Mouse (Mus musculus): Measurements from ENCODE around the gene Ddah1. TPM values are rescaled to one million over a fixed set of nuclear protein-coding genes. Genes with fewer than 3 reads are reported as not detected.

Ddah1 gene
- polyA plus RNA-seq, 1 experiment = 69.3 TPM

- DNase-seq = no peak
- peaks cover 3% of the 10 kb centered on the region; the same call in 1 of the 2 replicates for H3K4me1 ChIP-seq (ENCODE audit: control insufficient read depth, insufficient read depth, low read length)
- no peak within 1 kb of the TSS for H3K27ac ChIP-seq (ENCODE audit: insufficient read depth, low read length)
- WGBS = 37% methylated on average over 11 of the region's 11 CpGs
- peak within 1 kb of the TSS; percentile 71 for H3K4me3 ChIP-seq (replicated peaks; ENCODE audit: insufficient read depth, low read depth, low read length)
- TF ChIP-seq POLR2A (IDR thresholded peaks at IDR 0.05; ENCODE audit: borderline replicate concordance, insufficient read depth, low read length) = no peak
- no peak for TF ChIP-seq CTCF (IDR thresholded peaks at IDR 0.05; ENCODE audit: borderline replicate concordance, insufficient read depth, low read depth, low read length)
- no peaks in the 10 kb centered on the region for H3K27me3 ChIP-seq (ENCODE audit: control insufficient read depth, insufficient read depth, low read length)
Measured at GRCm38 (mm10) chr3:145922019-145922854, 163.8 kb downstream of the Ddah1 start, which contains the start of gene Bcl10. Gene Bcl10 (plus strand): TSS chr3:145922804.

- WGBS = 73% methylated on average over 3 of the region's 3 CpGs
- H3K4me1 ChIP-seq (ENCODE audit: control insufficient read depth, insufficient read depth, low read length) = peaks cover 3% of the 10 kb centered on the region; the same call in 1 of the 2 replicates
- H3K4me3 ChIP-seq (replicated peaks; ENCODE audit: insufficient read depth, low read depth, low read length) = no peak overlapping the region
- DNase-seq = no peak
- H3K27me3 ChIP-seq (ENCODE audit: control insufficient read depth, insufficient read depth, low read length) = no peaks in the 10 kb centered on the region
- H3K27ac ChIP-seq (ENCODE audit: insufficient read depth, low read length) = no peak overlapping the region
- TF ChIP-seq POLR2A (IDR thresholded peaks at IDR 0.05; ENCODE audit: borderline replicate concordance, insufficient read depth, low read length) (no peak), CTCF (IDR thresholded peaks at IDR 0.05; ENCODE audit: borderline replicate concordance, insufficient read depth, low read depth, low read length) (no peak)
Measured at GRCm38 (mm10) chr3:145922971-145923370, 164.5 kb downstream of the Ddah1 start.

DNA sequence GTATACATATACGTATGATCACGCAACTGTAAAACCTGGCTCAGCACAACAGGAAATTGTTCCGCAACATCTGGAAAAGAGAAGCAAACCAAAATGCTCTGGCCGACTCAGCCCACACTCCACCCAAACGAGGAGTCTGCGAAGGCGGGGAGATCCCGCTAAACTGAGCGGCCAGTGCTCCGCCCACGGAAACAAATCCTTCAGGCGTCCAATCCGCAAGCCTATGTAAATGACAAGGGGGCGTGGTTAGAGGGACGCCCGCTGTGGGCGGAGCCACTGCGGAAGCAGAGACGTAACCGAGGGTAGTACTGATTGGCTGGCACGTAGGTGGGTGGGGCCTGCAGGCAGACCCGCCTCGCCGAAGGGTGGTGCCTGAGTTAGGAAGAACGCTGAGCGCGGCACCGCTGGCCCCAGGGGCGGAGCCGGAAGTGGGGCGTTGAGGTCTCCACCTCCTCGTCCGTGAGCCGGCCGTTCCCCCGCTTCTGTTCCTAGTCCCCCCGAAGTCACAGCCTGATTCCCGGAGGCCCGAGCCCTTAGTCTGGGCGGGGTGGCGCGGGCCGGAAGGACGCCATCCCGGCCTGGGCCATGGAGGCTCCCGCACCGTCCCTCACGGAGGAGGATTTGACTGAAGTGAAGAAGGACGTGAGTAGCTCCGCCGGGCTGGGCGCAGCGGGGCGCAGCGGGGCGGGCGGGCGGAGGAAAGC is 165.6 kb downstream of the Ddah1 start:
- H3K4me3 ChIP-seq (replicated peaks; ENCODE audit: insufficient read depth, low read depth, low read length) = peak overlapping the region; percentile 85
- peak; percentile 98 to 99 for DNase-seq
- no peak for TF ChIP-seq CTCF (IDR thresholded peaks at IDR 0.05; ENCODE audit: borderline replicate concordance, insufficient read depth, low read depth, low read length)
- peak; percentile 78 for TF ChIP-seq POLR2A (IDR thresholded peaks at IDR 0.05; ENCODE audit: borderline replicate concordance, insufficient read depth, low read length)

DNA sequence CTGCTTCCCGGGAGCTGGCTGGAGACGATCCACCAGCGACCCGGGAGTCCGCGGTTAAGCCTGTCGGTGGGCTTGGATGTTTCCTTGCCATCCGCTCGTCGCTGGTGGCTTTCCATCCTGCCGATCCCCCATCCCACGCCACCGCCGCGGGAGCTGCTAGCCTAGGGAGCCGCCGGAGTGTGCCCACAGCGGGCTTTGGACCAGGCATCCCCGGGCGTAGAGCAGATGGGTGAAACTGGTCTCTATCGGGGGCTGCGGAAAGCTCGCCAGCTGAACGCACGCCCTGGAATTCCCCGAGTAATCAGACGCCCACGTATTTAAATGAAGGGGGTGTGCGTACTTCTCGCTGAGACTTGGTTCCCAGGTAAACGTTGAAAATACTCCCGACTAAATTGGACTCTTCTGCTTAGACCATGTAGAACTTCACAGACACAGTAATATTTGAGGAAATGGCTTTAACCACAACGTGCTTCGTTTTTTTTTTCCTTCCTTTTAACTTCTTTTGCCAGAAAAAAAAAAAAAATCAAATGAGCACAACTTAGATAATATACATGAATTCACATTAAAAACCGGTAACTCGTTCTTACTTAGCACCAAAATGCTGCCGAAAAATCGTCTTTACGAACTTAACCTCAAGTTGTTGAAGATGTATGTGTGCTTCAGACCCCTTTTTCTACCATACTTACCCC is 166.3 kb downstream of the Ddah1 start:
- Histone ChIP-seq H3K27ac (ENCODE audit: insufficient read depth, low read length) (peak overlapping the region; percentile 31), H3K4me3 (replicated peaks; ENCODE audit: insufficient read depth, low read depth, low read length) (peak overlapping the region; percentile 85), H3K4me1 (ENCODE audit: control insufficient read depth, insufficient read depth, low read length) (peaks cover 3% of the 10 kb centered on the region; the same call in 1 of the 2 replicates), H3K27me3 (ENCODE audit: control insufficient read depth, insufficient read depth, low read length) (no peaks in the 10 kb centered on the region)
- TF ChIP-seq POLR2A (IDR thresholded peaks at IDR 0.05; ENCODE audit: borderline replicate concordance, insufficient read depth, low read length) (no peak), CTCF (IDR thresholded peaks at IDR 0.05; ENCODE audit: borderline replicate concordance, insufficient read depth, low read depth, low read length) (no peak)
- peak in 1 of 2 experiments; percentile 66 for DNase-seq
- 5% methylated on average over 39 of the region's 39 CpGs for WGBS

More for the DNA sequence above, 165.6 kb downstream of the Ddah1 start:
- peaks cover 3% of the 10 kb centered on the region; the same call in 1 of the 2 replicates for H3K4me1 ChIP-seq (ENCODE audit: control insufficient read depth, insufficient read depth, low read length)
- peak overlapping the region; percentile 31 for H3K27ac ChIP-seq (ENCODE audit: insufficient read depth, low read length)
- no peaks in the 10 kb centered on the region for H3K27me3 ChIP-seq (ENCODE audit: control insufficient read depth, insufficient read depth, low read length)
- under 1% methylated on average over 58 of the region's 58 CpGs for WGBS

- Histone ChIP-seq H3K4me1 (ENCODE audit: control insufficient read depth, insufficient read depth, low read length) (peaks cover 3% of the 10 kb centered on the region; the same call in 1 of the 2 replicates), H3K4me3 (replicated peaks; ENCODE audit: insufficient read depth, low read depth, low read length) (no peak overlapping the region), H3K27me3 (ENCODE audit: control insufficient read depth, insufficient read depth, low read length) (no peaks in the 10 kb centered on the region), H3K27ac (ENCODE audit: insufficient read depth, low read length) (no peak overlapping the region)
- 55% methylated on average over 5 of the region's 5 CpGs for WGBS
- DNase-seq = no peak
- TF ChIP-seq CTCF (IDR thresholded peaks at IDR 0.05; ENCODE audit: borderline replicate concordance, insufficient read depth, low read depth, low read length) (no peak), POLR2A (IDR thresholded peaks at IDR 0.05; ENCODE audit: borderline replicate concordance, insufficient read depth, low read length) (no peak)
Measured at GRCm38 (mm10) chr3:145925506-145925905, 167.0 kb downstream of the Ddah1 start.

DNA sequence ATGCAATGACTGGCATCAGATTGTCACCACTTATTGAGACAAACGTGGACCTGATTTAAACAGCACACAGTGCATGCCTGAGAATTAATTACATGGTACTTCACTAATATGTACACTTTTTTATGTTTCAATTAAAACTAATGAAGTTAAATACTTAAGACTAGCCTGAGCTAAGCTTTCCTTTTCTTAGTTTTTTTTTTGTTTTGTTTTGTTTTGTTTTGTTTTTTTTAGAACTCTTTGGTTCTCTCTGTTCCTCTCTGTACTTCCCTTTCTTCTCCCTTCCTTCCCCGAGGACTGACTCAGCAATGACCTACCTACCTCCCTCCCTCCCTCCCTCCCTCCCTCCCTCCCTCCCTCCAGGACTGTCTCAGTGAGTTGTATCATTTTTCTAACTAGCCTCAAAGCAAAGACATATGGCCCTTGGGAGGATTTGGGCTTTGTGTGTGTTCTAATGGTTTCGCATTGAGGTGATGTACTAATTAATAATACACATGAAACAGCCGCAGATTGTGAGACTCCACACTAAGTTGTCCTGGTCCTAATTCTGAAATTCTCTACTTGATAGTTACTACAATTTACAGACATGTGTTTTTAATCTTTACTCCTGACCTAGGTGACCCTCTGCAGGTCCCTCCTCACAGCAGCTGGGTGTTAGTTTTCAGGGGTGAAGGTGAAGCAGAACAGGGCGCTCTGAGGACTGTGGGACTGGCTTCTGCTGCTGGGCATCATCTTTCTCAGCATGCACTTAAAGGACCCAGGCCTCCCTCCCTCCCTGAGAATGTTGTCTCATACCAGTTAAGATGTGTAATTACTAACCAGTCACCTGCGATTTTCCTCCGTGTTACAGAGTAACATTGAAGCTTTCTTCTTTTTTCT is 171.3 kb downstream of the Ddah1 start:
- Histone ChIP-seq H3K4me1 (ENCODE audit: control insufficient read depth, insufficient read depth, low read length) (peaks cover 3% of the 10 kb centered on the region; the same call in 1 of the 2 replicates), H3K27ac (ENCODE audit: insufficient read depth, low read length) (no peak overlapping the region), H3K4me3 (replicated peaks; ENCODE audit: insufficient read depth, low read depth, low read length) (no peak overlapping the region), H3K27me3 (ENCODE audit: control insufficient read depth, insufficient read depth, low read length) (no peaks in the 10 kb centered on the region)
- DNase-seq = no peak
- 79% methylated on average over 7 of the region's 7 CpGs for WGBS
- no peak for TF ChIP-seq POLR2A (IDR thresholded peaks at IDR 0.05; ENCODE audit: borderline replicate concordance, insufficient read depth, low read length)
- TF ChIP-seq CTCF (IDR thresholded peaks at IDR 0.05; ENCODE audit: borderline replicate concordance, insufficient read depth, low read depth, low read length) = no peak
